Mouse (Mus musculus) kidney, adult 2 months (tissue): ENCODE data around the gene Kyat3. TPM values are rescaled to one million over a fixed set of nuclear protein-coding genes. Genes with fewer than 3 reads are reported as not detected.

Experiments
- DNase-seq: peaks from one replicate; pipeline ENCODE4 v3.0.0; 2021
- H3K27ac ChIP-seq: fragments of 200-500 bp; 2 replicates; pipeline ENCODE4 v1.5.1; 2012; ENCODE audit warnings: low read depth, low read length, control low read depth, inconsistent platforms; ENCODE audit not compliant: insufficient read depth
- H3K27me3 ChIP-seq: fragments of 200-500 bp; replicated peaks from 2 replicates; pipeline ENCODE4 v1.6.1; 2012; ENCODE audit warnings: mild to moderate bottlenecking, moderate library complexity, low read length, inconsistent platforms; ENCODE audit not compliant: control insufficient read depth, insufficient read depth
- H3K36me3 ChIP-seq: fragments of 200-500 bp; 2 replicates; pipeline ENCODE4 v1.6.1; 2012; ENCODE audit warnings: mild to moderate bottlenecking, moderate library complexity, low read length, inconsistent platforms; ENCODE audit not compliant: control insufficient read depth, insufficient read depth
- H3K4me1 ChIP-seq: fragments of 200-500 bp; 2 replicates; pipeline ENCODE4 v1.6.1; 2011; ENCODE audit warnings: low read length; ENCODE audit not compliant: control insufficient read depth, insufficient read depth
- H3K4me3 ChIP-seq: fragments of 200-500 bp; 2 replicates; pipeline ENCODE4 v1.5.1; 2011; ENCODE audit warnings: mild to moderate bottlenecking, low read depth, low read length, control low read depth; ENCODE audit not compliant: insufficient read depth
- CTCF ChIP-seq: fragments of 200-500 bp; conservative IDR thresholded peaks from 2 replicates; pipeline ENCODE4 v1.5.1; 2011; ENCODE audit warnings: low read depth, mild to moderate bottlenecking, control low read depth, low read length, moderate library complexity, mixed read lengths; ENCODE audit not compliant: insufficient read depth, insufficient read length
- POLR2A ChIP-seq: fragments of 200-500 bp; IDR thresholded peaks from one replicate; pipeline ENCODE4 v1.6.1; 2011; ENCODE audit warnings: low read depth, low read length, control low read depth
- WGBS: fragments of 180-500 bp; shearing (Covaris S2); methylation state at CpG from one replicate; pipeline ENCODE4 v1.1.7; 2018; 5-methylcytosine and 5-hydroxymethylcytosine counted together
- polyA plus RNA-seq: library from polyadenylated mRNA; depleted of rRNA; stranded (reverse); fragments of >200 nt; gene quantifications from 2 replicates; pipeline ENCODE4 v1.2.3, GENCODE M21; 2012; rRNA removed

The Kyat3 gene
- 61.2 and 68.2 TPM in 2 replicates for polyA plus RNA-seq

GRCm38 (mm10) chr3:142700442-142701322 is at the start of gene Kyat3:
Gene Kyat3, plus strand, starts transcription at chr3:142701051.
- Histone ChIP-seq H3K27ac (peak within 1 kb of the TSS; percentile 84), H3K4me3 (peak within 1 kb of the TSS; percentile 54), H3K36me3 (no peaks in the 10 kb centered on the region), H3K4me1 (peaks cover 11% of the 10 kb centered on the region; the same call in 1 of the 2 replicates), H3K27me3 (no peaks in the 10 kb centered on the region)
- under 1% methylated on average over 48 of the region's 48 CpGs for WGBS
- peak; percentile 39; the same call in 1 of the 2 replicates for TF ChIP-seq CTCF
- peak; percentile 83 for TF ChIP-seq POLR2A
- DNase-seq, result peak; percentile 99

DNA sequence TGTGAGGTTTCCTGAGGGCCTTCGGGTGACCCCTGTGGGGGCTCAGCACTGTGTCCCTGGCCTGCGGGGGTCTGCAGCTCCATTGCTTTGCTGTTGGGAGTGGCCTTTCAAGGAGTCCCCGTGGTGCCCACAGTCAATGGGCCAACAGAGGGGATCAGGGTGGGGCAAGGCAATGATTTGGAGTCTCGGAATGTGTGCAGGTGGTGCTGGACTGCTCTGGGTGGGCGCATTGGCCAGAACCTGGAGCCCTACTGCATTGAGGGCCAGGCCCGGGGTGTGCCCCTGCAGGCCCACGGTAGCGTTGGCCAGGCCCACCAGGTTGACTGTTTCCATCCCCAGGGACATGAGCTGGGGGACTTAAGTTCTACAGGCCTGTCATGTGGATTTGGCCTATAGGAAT is 36.1 kb upstream of the Kyat3 start:
- no peak overlapping the region for H3K27ac ChIP-seq
- 94% methylated on average over 8 of the region's 8 CpGs for WGBS
- no peak for DNase-seq
- no peak overlapping the region for H3K4me3 ChIP-seq
- H3K36me3 ChIP-seq, result no peaks in the 10 kb centered on the region
- no peak for TF ChIP-seq CTCF
- TF ChIP-seq POLR2A, result no peak
- H3K27me3 ChIP-seq, result no peaks in the 10 kb centered on the region
- no peaks in the 10 kb centered on the region for H3K4me1 ChIP-seq

DNA sequence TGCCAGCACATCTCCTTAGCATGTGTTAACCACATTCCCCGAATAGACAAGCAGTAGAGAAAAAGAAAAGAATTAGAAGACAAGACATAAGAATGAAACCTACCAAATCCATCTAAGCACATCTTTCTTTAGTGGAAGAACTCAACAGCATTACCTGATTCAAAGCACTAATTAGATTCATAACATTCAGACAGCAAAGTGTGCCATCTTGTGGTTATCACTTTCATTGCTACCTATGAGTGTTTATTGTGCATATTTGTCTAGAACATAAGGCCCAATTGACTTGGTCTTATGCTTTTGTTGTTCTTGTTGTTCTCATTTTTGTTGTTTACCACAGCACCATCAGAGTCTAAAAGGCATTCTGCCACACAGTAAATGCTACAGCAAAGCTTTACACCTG is 26.2 kb upstream of the Kyat3 start:
- Histone ChIP-seq H3K27ac (no peak overlapping the region), H3K27me3 (no peaks in the 10 kb centered on the region), H3K4me3 (no peak overlapping the region), H3K36me3 (no peaks in the 10 kb centered on the region), H3K4me1 (no peaks in the 10 kb centered on the region)
- 85% methylated on average over 1 of the region's 1 CpGs for WGBS
- TF ChIP-seq CTCF (0 out of 2 replicates have a peak, but pooled peaks have one; percentile 8), POLR2A (no peak)
- peak; percentile 46 for DNase-seq

- Histone ChIP-seq H3K36me3 (no peaks in the 10 kb centered on the region), H3K27me3 (no peaks in the 10 kb centered on the region), H3K4me1 (no peaks in the 10 kb centered on the region), H3K4me3 (no peak overlapping the region), H3K27ac (no peak overlapping the region)
- TF ChIP-seq CTCF (no peak), POLR2A (no peak)
- 71% methylated on average over 23 of the region's 23 CpGs for WGBS
- DNase-seq, result no peak
Observed at GRCm38 (mm10) chr3:142687939-142688338, 12.9 kb upstream of the Kyat3 start.

DNA sequence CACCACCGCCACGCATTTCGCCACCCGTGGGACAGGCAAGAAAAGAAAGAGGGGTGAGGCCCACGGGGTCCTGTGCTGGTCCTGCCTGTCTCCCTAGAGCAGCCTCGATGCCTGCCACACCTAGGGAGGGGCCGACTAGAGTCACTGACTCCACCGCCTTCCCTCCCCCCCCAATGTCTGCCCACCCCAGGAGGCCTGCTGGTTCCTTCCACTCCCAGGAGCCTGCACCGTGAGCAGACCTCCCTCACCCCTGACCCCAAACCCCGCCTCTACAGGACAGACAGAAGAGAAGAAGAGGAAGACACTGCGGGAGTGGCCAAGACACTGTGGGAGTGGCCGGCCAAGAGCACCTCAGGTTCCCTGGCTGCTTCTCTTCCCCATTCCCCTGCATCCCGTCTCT is 12.5 kb upstream of the Kyat3 start:
- WGBS, result 49% methylated on average over 13 of the region's 13 CpGs
- Histone ChIP-seq H3K36me3 (no peaks in the 10 kb centered on the region), H3K27ac (no peak overlapping the region), H3K4me1 (no peaks in the 10 kb centered on the region), H3K27me3 (no peaks in the 10 kb centered on the region), H3K4me3 (no peak overlapping the region)
- DNase-seq, result no peak
- TF ChIP-seq CTCF (no peak), POLR2A (no peak)

- DNase-seq, result no peak
- no peaks in the 10 kb centered on the region for H3K27me3 ChIP-seq
- H3K4me1 ChIP-seq, result peaks cover 9% of the 10 kb centered on the region; the same call in 1 of the 2 replicates
- 77% methylated on average over 2 of the region's 2 CpGs for WGBS
- no peak overlapping the region for H3K4me3 ChIP-seq
- H3K36me3 ChIP-seq, result no peaks in the 10 kb centered on the region
- TF ChIP-seq CTCF (no peak), POLR2A (no peak)
- H3K27ac ChIP-seq, result no peak overlapping the region
Observed at GRCm38 (mm10) chr3:142696517-142696916, 4.3 kb upstream of the Kyat3 start.

DNA sequence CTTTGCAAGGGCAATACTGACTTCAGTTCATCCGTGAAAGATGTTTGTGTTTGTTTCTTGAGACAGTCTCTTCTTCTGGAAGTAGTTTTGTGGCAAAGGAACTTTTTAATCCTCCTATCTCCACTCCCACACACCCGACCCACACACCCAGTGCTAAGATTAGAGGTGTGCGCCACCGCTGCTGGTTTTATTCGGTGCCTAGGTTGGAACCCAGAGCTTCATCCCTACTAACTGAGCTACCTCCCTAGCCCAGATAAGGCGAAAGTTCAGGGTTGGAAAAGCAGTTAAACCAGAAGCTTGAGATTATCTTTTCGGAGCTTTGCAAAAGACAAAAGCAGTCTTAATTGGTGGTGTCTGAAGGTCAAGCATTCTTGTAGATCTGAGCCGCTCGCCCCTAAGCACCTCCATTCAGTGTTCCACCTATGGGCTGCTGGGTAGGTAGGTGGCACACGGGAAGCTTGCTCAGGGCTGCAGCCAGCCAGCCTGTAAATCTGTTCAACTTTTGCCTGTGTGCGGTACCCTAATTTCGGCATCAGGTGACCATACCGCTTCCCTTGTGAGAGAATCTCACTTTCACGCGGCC is 647 bp downstream of the Kyat3 start:
- Histone ChIP-seq H3K27me3 (no peaks in the 10 kb centered on the region), H3K36me3 (no peaks in the 10 kb centered on the region), H3K27ac (peak overlapping the region; percentile 63), H3K4me3 (peak overlapping the region; percentile 45), H3K4me1 (peaks cover 11% of the 10 kb centered on the region; the same call in 1 of the 2 replicates)
- peak; percentile 34 for DNase-seq
- WGBS, result 23% methylated on average over 15 of the region's 15 CpGs
- TF ChIP-seq POLR2A (no peak), CTCF (no peak)
